In the genomic region with DNA sequence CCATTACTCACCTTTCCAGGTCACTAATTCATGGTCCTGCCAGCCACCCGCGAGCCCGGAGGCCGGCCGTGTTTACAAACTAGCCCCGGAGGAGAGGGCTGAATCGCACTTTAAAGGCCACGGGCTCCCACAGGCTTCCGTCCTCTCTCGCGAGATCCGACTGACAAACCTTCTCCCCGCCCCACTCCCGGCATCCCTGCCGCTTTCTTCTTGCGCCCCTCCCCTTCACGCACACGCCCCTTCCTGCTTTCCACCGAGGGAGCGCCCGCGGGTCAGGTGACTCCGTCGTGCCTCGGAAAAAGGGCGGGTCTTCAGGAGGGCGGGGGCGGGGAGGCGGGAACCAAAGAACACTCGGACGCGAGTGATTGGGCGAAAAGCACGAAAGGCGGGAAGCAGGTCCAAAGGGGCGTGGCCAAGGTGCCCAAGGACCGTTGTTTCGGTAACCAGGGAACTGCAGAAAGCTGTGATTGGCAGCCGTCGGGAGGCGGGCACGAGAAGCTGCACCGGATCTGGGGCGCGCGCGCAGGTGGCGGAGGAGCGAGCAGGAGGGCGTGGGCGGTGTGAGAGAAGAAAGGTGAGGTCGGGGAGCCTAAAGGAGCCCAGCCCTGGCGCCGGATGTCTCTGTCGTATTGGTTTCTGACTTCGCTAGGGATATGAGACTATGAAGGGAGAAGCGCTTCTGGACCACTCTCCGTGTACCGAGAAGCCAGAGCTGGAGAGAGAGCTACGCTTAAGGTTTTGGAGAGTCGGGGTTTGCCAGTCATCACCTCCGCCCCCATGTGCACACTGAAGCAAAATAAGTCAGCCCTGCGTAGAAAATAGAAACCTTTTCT, we compare ENCODE assay signal across 7 mouse cellular contexts. TPM values are rescaled to one million over a fixed set of nuclear protein-coding genes. Genes with fewer than 3 reads are reported as not detected.
DNase-seq lines count a peak whose midpoint lies in the region; ATAC-seq lines count a peak whose summit lies in the region.

Gene Atf2 (minus strand): TSS at position 176 of the 833 bp plus-strand sequence.

- H3K36me3 ChIP-seq in embryonic facial prominence, embryonic 12.5 days: no peaks in the 10 kb centered on the region
- H3K36me3 ChIP-seq in limb, embryonic 11.5 days (ENCODE audit: control insufficient read depth, insufficient read depth, low read length): no peaks in the 10 kb centered on the region
- H3K36me3 ChIP-seq in midbrain, embryonic 14.5 days (ENCODE audit: control insufficient read depth, insufficient read depth, low read length): no peaks in the 10 kb centered on the region

- peak within 1 kb of the TSS; percentile 75 for H3K4me2 ChIP-seq in embryonic facial prominence, embryonic 12.5 days (replicated peaks)
- H3K4me2 ChIP-seq in limb, embryonic 11.5 days (ENCODE audit: low read depth, severe bottlenecking): peak within 1 kb of the TSS; percentile 69
- H3K4me2 ChIP-seq in midbrain, embryonic 14.5 days (ENCODE audit: low read length): peak within 1 kb of the TSS; percentile 77

- peak; percentile 92 for ATAC-seq in embryonic facial prominence, embryonic 12.5 days (ENCODE audit: insufficient number of reproducible peaks, insufficient read depth, low FRiP score, low TSS enrichment)
- peak; percentile 95 for ATAC-seq in limb, embryonic 11.5 days (ENCODE audit: insufficient number of reproducible peaks, low FRiP score, low TSS enrichment, low read depth)
- ATAC-seq in midbrain, embryonic 14.5 days (ENCODE audit: low FRiP score, low TSS enrichment): peak; percentile 97

- peak; percentile 98 for DNase-seq in adrenal gland, postnatal 25 days
- DNase-seq in heart, adult 11 months: peak; percentile 100
- peak; percentile 99 for DNase-seq in kidney, adult 18-20 months
- peak; percentile 99 for DNase-seq in limb, embryonic 11.5 days (ENCODE audit: low spot score)
- peak; percentile 100 for DNase-seq in midbrain, embryonic 14.5 days
- DNase-seq in spleen, adult 18-20 months: peak; percentile 97 to 99

- H3K4me3 ChIP-seq in embryonic facial prominence, embryonic 12.5 days: peak within 1 kb of the TSS; percentile 96
- H3K4me3 ChIP-seq in limb, embryonic 11.5 days (ENCODE audit: low read depth, low read length): peak within 1 kb of the TSS; percentile 92
- H3K4me3 ChIP-seq in midbrain, embryonic 14.5 days (replicated peaks; ENCODE audit: low read depth, low read length): peak within 1 kb of the TSS; percentile 94

- no peaks in the 10 kb centered on the region for H3K9me3 ChIP-seq in embryonic facial prominence, embryonic 12.5 days
- H3K9me3 ChIP-seq in limb, embryonic 11.5 days (ENCODE audit: control insufficient read depth, low read length): no peaks in the 10 kb centered on the region
- H3K9me3 ChIP-seq in midbrain, embryonic 14.5 days (ENCODE audit: control insufficient read depth, low read length): no peaks in the 10 kb centered on the region

- peak within 1 kb of the TSS; percentile 94 for H3K9ac ChIP-seq in embryonic facial prominence, embryonic 12.5 days
- peak within 1 kb of the TSS; percentile 97 for H3K9ac ChIP-seq in limb, embryonic 11.5 days (ENCODE audit: low read length)
- H3K9ac ChIP-seq in midbrain, embryonic 14.5 days (replicated peaks; ENCODE audit: low read length): peak within 1 kb of the TSS; percentile 95

- peak within 1 kb of the TSS; percentile 90 for H3K27ac ChIP-seq in embryonic facial prominence, embryonic 12.5 days
- peak within 1 kb of the TSS; percentile 88 for H3K27ac ChIP-seq in limb, embryonic 11.5 days (replicated peaks; ENCODE audit: low read depth, low read length)
- H3K27ac ChIP-seq in midbrain, embryonic 14.5 days (replicated peaks; ENCODE audit: low read depth, low read length): peak within 1 kb of the TSS; percentile 97

- H3K27me3 ChIP-seq in embryonic facial prominence, embryonic 12.5 days: no peaks in the 10 kb centered on the region
- no peaks in the 10 kb centered on the region for H3K27me3 ChIP-seq in limb, embryonic 11.5 days (ENCODE audit: control insufficient read depth, insufficient read depth, low read length)
- no peaks in the 10 kb centered on the region for H3K27me3 ChIP-seq in midbrain, embryonic 14.5 days (ENCODE audit: control insufficient read depth, insufficient read depth, low read length)

- WGBS in embryonic facial prominence, embryonic 12.5 days: under 1% methylated on average over 63 of the region's 63 CpGs
- WGBS in limb, embryonic 11.5 days: under 1% methylated on average over 63 of the region's 63 CpGs
- under 1% methylated on average over 63 of the region's 63 CpGs for WGBS in midbrain, embryonic 14.5 days

- H3K4me1 ChIP-seq in embryonic facial prominence, embryonic 12.5 days: peaks cover 3% of the 10 kb centered on the region; the same call in 1 of the 2 replicates
- H3K4me1 ChIP-seq in limb, embryonic 11.5 days (ENCODE audit: control insufficient read depth, insufficient read depth, low read length): no peaks in the 10 kb centered on the region
- H3K4me1 ChIP-seq in midbrain, embryonic 14.5 days (ENCODE audit: control insufficient read depth, insufficient read depth, low read length): peaks cover 10% of the 10 kb centered on the region; the same call in 1 of the 2 replicates

RNA-seq across cellular contexts. Expression of gene Atf2, which starts in this region (rescaled TPM):
- total RNA-seq in adrenal gland, postnatal 25 days (2021): 66.7 and 75.0 TPM in 2 replicates
- polyA plus RNA-seq in embryonic facial prominence, embryonic 12.5 days (2016; fragmentation: Nextera tagmentation; extraction: Ambion mirVana): 82.4 and 83.3 TPM in 2 replicates
- polyA plus RNA-seq in limb, embryonic 11.5 days (2014; fragmentation: Nextera tagmentation; extraction: Ambion mirVana): 83.0 and 83.6 TPM in 2 replicates
- 101 and 122 TPM in 2 replicates for polyA plus RNA-seq in midbrain, embryonic 14.5 days (2014; fragmentation: Nextera tagmentation; extraction: Ambion mirVana)

Comparison
In these comparisons a context has a peak if more than half of its experiments do, and no peak if none do; other contexts are left out.
1. Peak in every context shown above with its lines: DNase-seq, ATAC-seq, H3K4me3 ChIP-seq and H3K27ac ChIP-seq.